Mouse (Mus musculus) liver, embryonic 11.5 days (tissue): ENCODE measurements around the gene Doc2b. TPM values are rescaled to one million over a fixed set of nuclear protein-coding genes. Genes with fewer than 3 reads are reported as not detected.

Experiments used
- ATAC-seq: fragments of 200-750 bp; cut with Nextera tagmentation; replicated peaks from 2 replicates; pipeline ENCODE4 v1.8.0; 2017; ENCODE audit warnings: moderate number of reproducible peaks, mild to moderate bottlenecking, moderate TSS enrichment, moderate library complexity; ENCODE audit not compliant: low FRiP score
- DNase-seq: peaks from one replicate; pipeline ENCODE4 v3.0.0-alpha.2; 2017; ENCODE audit warnings: low spot score
- H3K27ac ChIP-seq: fragments of 300-500 bp; sonication (generic); 2 replicates; pipeline ENCODE4 v1.5.1; 2014; ENCODE audit warnings: mild to moderate bottlenecking, low read depth, low read length, control low read depth
- H3K27me3 ChIP-seq: fragments of 300-500 bp; sonication (generic); replicated peaks from 2 replicates; pipeline ENCODE4 v1.6.1; 2014; ENCODE audit warnings: low read length, mixed read lengths; ENCODE audit not compliant: control insufficient read depth, insufficient read depth
- H3K36me3 ChIP-seq: fragments of 300-500 bp; sonication (generic); 2 replicates; pipeline ENCODE4 v1.6.1; 2014; ENCODE audit warnings: mild to moderate bottlenecking, low read length, moderate library complexity, mixed read lengths; ENCODE audit not compliant: control insufficient read depth, insufficient read depth
- H3K4me1 ChIP-seq: fragments of 300-500 bp; sonication (generic); replicated peaks from 2 replicates; pipeline ENCODE4 v1.6.1; 2014; ENCODE audit warnings: low read length, mixed read lengths; ENCODE audit not compliant: control insufficient read depth, insufficient read depth
- H3K4me2 ChIP-seq: fragments of 300-500 bp; sonication (generic); 2 replicates; pipeline ENCODE4 v1.6.1; 2014; ENCODE audit warnings: mild to moderate bottlenecking, control low read depth, moderate library complexity
- H3K4me3 ChIP-seq: fragments of 300-500 bp; sonication (generic); 2 replicates; pipeline ENCODE4 v1.5.1; 2014; ENCODE audit warnings: low read depth, low read length, control low read depth
- H3K9ac ChIP-seq: fragments of 300-500 bp; sonication (generic); 2 replicates; pipeline ENCODE4 v1.6.1; 2014; ENCODE audit warnings: low read depth, low read length, control low read depth
- H3K9me3 ChIP-seq: fragments of 300-500 bp; sonication (generic); 2 replicates; pipeline ENCODE4 v1.6.1; 2016; ENCODE audit warnings: low read length, inconsistent platforms, mixed read lengths; ENCODE audit not compliant: control insufficient read depth
- WGBS: fragments of 180-500 bp; shearing (Covaris S2); extraction: QIAGEN DNeasy Blood & Tissue Kit; methylation state at CpG from one replicate; pipeline ENCODE4 v1.1.7; 2014; 5-methylcytosine and 5-hydroxymethylcytosine counted together
- polyA plus RNA-seq: library from polyadenylated mRNA; unstranded; fragments of >200 nt; fragmentation: Nextera tagmentation; extraction: Ambion mirVana; gene quantifications from 2 replicates; pipeline ENCODE4 v1.2.1, GENCODE M21; 2014

Doc2b gene
- polyA plus RNA-seq, 1 experiment from 2014 or later = 0.10 TPM

- DNase-seq (no peak), ATAC-seq (no peak)
- Histone ChIP-seq H3K4me2 (no peak overlapping the region), H3K9me3 (no peaks in the 10 kb centered on the region), H3K36me3 (no peaks in the 10 kb centered on the region), H3K4me1 (0 out of 2 replicates have a peak, but pooled peaks cover 2% of the 10 kb centered on the region), H3K4me3 (no peak overlapping the region), H3K27me3 (peaks cover 73% of the 10 kb centered on the region), H3K27ac (no peak overlapping the region), H3K9ac (no peak overlapping the region)
- 65% methylated on average over 13 of the region's 13 CpGs for WGBS
Observed at GRCm38 (mm10) chr11:75796536-75797246, 842 bp upstream of the Doc2b start.

- no peak overlapping the region for H3K27ac ChIP-seq
- 0 out of 2 replicates have a peak, but pooled peaks cover 2% of the 10 kb centered on the region for H3K4me1 ChIP-seq
- peaks cover 73% of the 10 kb centered on the region for H3K27me3 ChIP-seq
- peak overlapping the region; percentile 59 for H3K4me2 ChIP-seq
- peak overlapping the region; percentile 12; the same call in 1 of the 2 replicates for H3K9ac ChIP-seq
- WGBS = 5% methylated on average over 15 of the region's 42 CpGs
- no peak for DNase-seq
- no peaks in the 10 kb centered on the region for H3K36me3 ChIP-seq
- no peak for ATAC-seq
- peak overlapping the region; percentile 47 for H3K4me3 ChIP-seq
- H3K9me3 ChIP-seq = no peaks in the 10 kb centered on the region
Observed at GRCm38 (mm10) chr11:75795321-75795636, 570 bp downstream of the Doc2b start.

- Histone ChIP-seq H3K4me2 (peak overlapping the region; percentile 59), H3K9ac (peak overlapping the region; percentile 12; the same call in 1 of the 2 replicates), H3K9me3 (no peaks in the 10 kb centered on the region), H3K4me1 (0 out of 2 replicates have a peak, but pooled peaks cover 2% of the 10 kb centered on the region), H3K27ac (no peak overlapping the region), H3K4me3 (peak overlapping the region; percentile 47), H3K27me3 (peaks cover 76% of the 10 kb centered on the region), H3K36me3 (no peaks in the 10 kb centered on the region)
- WGBS = 7% methylated on average over 44 of the region's 45 CpGs
- ATAC-seq (no peak), DNase-seq (no peak)
Observed at GRCm38 (mm10) chr11:75794602-75795320, 1.1 kb downstream of the Doc2b start.

- H3K4me2 ChIP-seq = no peak overlapping the region
- no peak for ATAC-seq
- no peak overlapping the region for H3K27ac ChIP-seq
- peaks cover 65% of the 10 kb centered on the region for H3K27me3 ChIP-seq
- no peak for DNase-seq
- H3K36me3 ChIP-seq = no peaks in the 10 kb centered on the region
- no peaks in the 10 kb centered on the region for H3K9me3 ChIP-seq
- H3K9ac ChIP-seq = no peak overlapping the region
- H3K4me3 ChIP-seq = no peak overlapping the region
- 0 out of 2 replicates have a peak, but pooled peaks cover 2% of the 10 kb centered on the region for H3K4me1 ChIP-seq
- WGBS = 72% methylated on average over 5 of the region's 5 CpGs
Observed at GRCm38 (mm10) chr11:75793351-75793750, 2.5 kb downstream of the Doc2b start.

- 0 out of 2 replicates have a peak, but pooled peaks cover 2% of the 10 kb centered on the region for H3K4me1 ChIP-seq
- ATAC-seq (no peak), DNase-seq (no peak)
- WGBS = 58% methylated on average over 5 of the region's 5 CpGs
- no peak overlapping the region for H3K9ac ChIP-seq
- peaks cover 57% of the 10 kb centered on the region for H3K27me3 ChIP-seq
- H3K36me3 ChIP-seq = no peaks in the 10 kb centered on the region
- no peak overlapping the region for H3K4me3 ChIP-seq
- H3K4me2 ChIP-seq = no peak overlapping the region
- no peaks in the 10 kb centered on the region for H3K9me3 ChIP-seq
- no peak overlapping the region for H3K27ac ChIP-seq
Observed at GRCm38 (mm10) chr11:75792535-75792934, 3.3 kb downstream of the Doc2b start.

- WGBS = 61% methylated on average over 8 of the region's 8 CpGs
- H3K4me3 ChIP-seq = no peak overlapping the region
- no peaks in the 10 kb centered on the region for H3K9me3 ChIP-seq
- H3K9ac ChIP-seq = no peak overlapping the region
- no peak for DNase-seq
- no peak for ATAC-seq
- H3K4me2 ChIP-seq = no peak overlapping the region
- H3K4me1 ChIP-seq = no peaks in the 10 kb centered on the region
- no peak overlapping the region for H3K27ac ChIP-seq
- peaks cover 7% of the 10 kb centered on the region; the same call in 1 of the 2 replicates for H3K27me3 ChIP-seq
- H3K36me3 ChIP-seq = no peaks in the 10 kb centered on the region
Observed at GRCm38 (mm10) chr11:75785897-75786296, 10.0 kb downstream of the Doc2b start.

GRCm38 (mm10) chr11:75783799-75784198 is 12.1 kb downstream of the Doc2b start:
- H3K27me3 ChIP-seq = peaks cover 3% of the 10 kb centered on the region; the same call in 1 of the 2 replicates
- H3K27ac ChIP-seq = no peak overlapping the region
- no peak for ATAC-seq
- no peaks in the 10 kb centered on the region for H3K36me3 ChIP-seq
- no peaks in the 10 kb centered on the region for H3K9me3 ChIP-seq
- no peak overlapping the region for H3K4me3 ChIP-seq
- H3K4me2 ChIP-seq = no peak overlapping the region
- H3K9ac ChIP-seq = no peak overlapping the region
- DNase-seq = no peak
- 80% methylated on average over 5 of the region's 5 CpGs for WGBS
- no peaks in the 10 kb centered on the region for H3K4me1 ChIP-seq

GRCm38 (mm10) chr11:75781919-75782318 is 13.9 kb downstream of the Doc2b start:
- no peak overlapping the region for H3K9ac ChIP-seq
- no peak overlapping the region for H3K27ac ChIP-seq
- H3K4me1 ChIP-seq = no peaks in the 10 kb centered on the region
- H3K4me2 ChIP-seq = no peak overlapping the region
- H3K4me3 ChIP-seq = no peak overlapping the region
- no peaks in the 10 kb centered on the region for H3K9me3 ChIP-seq
- H3K36me3 ChIP-seq = no peaks in the 10 kb centered on the region
- ATAC-seq (no peak), DNase-seq (no peak)
- 24% methylated on average over 6 of the region's 6 CpGs for WGBS
- peaks cover 3% of the 10 kb centered on the region; the same call in 1 of the 2 replicates for H3K27me3 ChIP-seq
